Mouse (Mus musculus): Measurements from ENCODE around the gene Cfap97d2. TPM values are rescaled to one million over a fixed set of nuclear protein-coding genes. Genes with fewer than 3 reads are reported as not detected.

The Cfap97d2 gene
- polyA plus RNA-seq, 1 experiment from 2014 or later = 0.90 TPM

- WGBS = 59% methylated on average over 8 of the region's 8 CpGs
- H3K4me2 ChIP-seq = peak overlapping the region; percentile 92
- H3K27ac ChIP-seq (ENCODE audit: low read depth, low read length) = no peak overlapping the region
- peak overlapping the region; percentile 43; the same call in 1 of the 2 replicates for H3K9ac ChIP-seq (ENCODE audit: low read length)
- no peak for DNase-seq (ENCODE audit: low spot score, missing footprints)
- peak overlapping the region; percentile 72 for H3K4me3 ChIP-seq (ENCODE audit: low read depth, low read length)
- H3K4me1 ChIP-seq (ENCODE audit: control insufficient read depth, insufficient read depth, low read length) = peaks cover 11% of the 10 kb centered on the region
- no peak for ATAC-seq (ENCODE audit: low FRiP score)
- H3K27me3 ChIP-seq (ENCODE audit: control insufficient read depth, insufficient read depth, low read length) = 0 out of 2 replicates have a peak, but pooled peaks cover 2% of the 10 kb centered on the region
- H3K36me3 ChIP-seq (ENCODE audit: control insufficient read depth, insufficient read depth, low read length) = no peaks in the 10 kb centered on the region
- no peaks in the 10 kb centered on the region for H3K9me3 ChIP-seq (ENCODE audit: control insufficient read depth, low read length)
These were observed 27.5 kb upstream of the Cfap97d2 start for GRCm38 (mm10) chr8:13678182-13678581.

GRCm38 (mm10) chr8:13684131-13684530 lies 21.6 kb upstream of the Cfap97d2 start:
- peaks cover 3% of the 10 kb centered on the region; the same call in 1 of the 2 replicates for H3K9me3 ChIP-seq (ENCODE audit: control insufficient read depth, low read length)
- DNase-seq (ENCODE audit: low spot score, missing footprints) (no peak), ATAC-seq (ENCODE audit: low FRiP score) (no peak)
- no peak overlapping the region for H3K9ac ChIP-seq (ENCODE audit: low read length)
- no peak overlapping the region for H3K4me3 ChIP-seq (ENCODE audit: low read depth, low read length)
- no peak overlapping the region for H3K4me2 ChIP-seq
- H3K36me3 ChIP-seq (ENCODE audit: control insufficient read depth, insufficient read depth, low read length) = no peaks in the 10 kb centered on the region
- H3K27ac ChIP-seq (ENCODE audit: low read depth, low read length) = no peak overlapping the region
- 85% methylated on average over 7 of the region's 7 CpGs for WGBS
- H3K27me3 ChIP-seq (ENCODE audit: control insufficient read depth, insufficient read depth, low read length) = 0 out of 2 replicates have a peak, but pooled peaks cover under 1% of the 10 kb centered on the region
- peaks cover 3% of the 10 kb centered on the region; the same call in 1 of the 2 replicates for H3K4me1 ChIP-seq (ENCODE audit: control insufficient read depth, insufficient read depth, low read length)

GRCm38 (mm10) chr8:13685674-13686314 lies 19.9 kb upstream of the Cfap97d2 start:
- Histone ChIP-seq H3K27me3 (ENCODE audit: control insufficient read depth, insufficient read depth, low read length) (no peaks in the 10 kb centered on the region), H3K9me3 (ENCODE audit: control insufficient read depth, low read length) (peaks cover 3% of the 10 kb centered on the region; the same call in 1 of the 2 replicates), H3K36me3 (ENCODE audit: control insufficient read depth, insufficient read depth, low read length) (no peaks in the 10 kb centered on the region), H3K27ac (ENCODE audit: low read depth, low read length) (no peak overlapping the region), H3K4me1 (ENCODE audit: control insufficient read depth, insufficient read depth, low read length) (peaks cover 3% of the 10 kb centered on the region; the same call in 1 of the 2 replicates), H3K4me2 (no peak overlapping the region), H3K9ac (ENCODE audit: low read length) (no peak overlapping the region), H3K4me3 (ENCODE audit: low read depth, low read length) (no peak overlapping the region)
- DNase-seq (ENCODE audit: low spot score, missing footprints) = no peak
- ATAC-seq (ENCODE audit: low FRiP score) = no peak
- WGBS = 90% methylated on average over 16 of the region's 16 CpGs

- Histone ChIP-seq H3K9ac (ENCODE audit: low read length) (no peak overlapping the region), H3K9me3 (ENCODE audit: control insufficient read depth, low read length) (peaks cover 3% of the 10 kb centered on the region; the same call in 1 of the 2 replicates), H3K27me3 (ENCODE audit: control insufficient read depth, insufficient read depth, low read length) (no peaks in the 10 kb centered on the region), H3K36me3 (ENCODE audit: control insufficient read depth, insufficient read depth, low read length) (no peaks in the 10 kb centered on the region), H3K4me3 (ENCODE audit: low read depth, low read length) (no peak overlapping the region), H3K4me2 (no peak overlapping the region), H3K27ac (ENCODE audit: low read depth, low read length) (no peak overlapping the region), H3K4me1 (ENCODE audit: control insufficient read depth, insufficient read depth, low read length) (peaks cover 3% of the 10 kb centered on the region; the same call in 1 of the 2 replicates)
- WGBS = 78% methylated on average over 7 of the region's 7 CpGs
- DNase-seq (ENCODE audit: low spot score, missing footprints) (no peak), ATAC-seq (ENCODE audit: low FRiP score) (no peak)
These were observed 19.3 kb upstream of the Cfap97d2 start for GRCm38 (mm10) chr8:13686426-13686825.

- H3K27me3 ChIP-seq (ENCODE audit: control insufficient read depth, insufficient read depth, low read length) = no peaks in the 10 kb centered on the region
- DNase-seq (ENCODE audit: low spot score, missing footprints) (no peak), ATAC-seq (ENCODE audit: low FRiP score) (no peak)
- WGBS = 96% methylated on average over 8 of the region's 8 CpGs
- H3K9ac ChIP-seq (ENCODE audit: low read length) = no peak overlapping the region
- peaks cover 3% of the 10 kb centered on the region; the same call in 1 of the 2 replicates for H3K9me3 ChIP-seq (ENCODE audit: control insufficient read depth, low read length)
- H3K27ac ChIP-seq (ENCODE audit: low read depth, low read length) = no peak overlapping the region
- no peak overlapping the region for H3K4me2 ChIP-seq
- H3K4me1 ChIP-seq (ENCODE audit: control insufficient read depth, insufficient read depth, low read length) = peaks cover 3% of the 10 kb centered on the region; the same call in 1 of the 2 replicates
- H3K36me3 ChIP-seq (ENCODE audit: control insufficient read depth, insufficient read depth, low read length) = no peaks in the 10 kb centered on the region
- no peak overlapping the region for H3K4me3 ChIP-seq (ENCODE audit: low read depth, low read length)
These were observed 18.5 kb upstream of the Cfap97d2 start for GRCm38 (mm10) chr8:13687101-13687717.

DNA sequence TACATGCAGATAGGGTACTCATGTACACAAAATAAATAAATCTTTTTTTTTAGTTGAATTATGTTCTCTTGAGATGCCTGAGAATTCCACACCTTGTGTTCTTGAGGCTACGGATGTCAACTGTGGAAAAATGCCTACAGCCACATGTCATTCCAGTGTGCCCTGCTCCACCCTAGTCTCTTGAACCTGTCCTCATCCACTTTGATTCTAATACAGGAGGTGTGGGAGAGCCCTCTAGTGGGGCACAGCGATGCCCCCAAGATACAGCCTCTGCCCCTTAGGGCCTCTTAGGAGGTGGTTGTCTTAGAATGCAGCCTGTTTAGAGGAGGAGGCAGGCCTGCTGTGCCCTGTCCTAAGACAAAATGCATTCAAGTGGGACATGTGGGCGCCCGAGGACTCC lies 17.7 kb upstream of the Cfap97d2 start:
- Histone ChIP-seq H3K27me3 (ENCODE audit: control insufficient read depth, insufficient read depth, low read length) (no peaks in the 10 kb centered on the region), H3K9ac (ENCODE audit: low read length) (no peak overlapping the region), H3K27ac (ENCODE audit: low read depth, low read length) (no peak overlapping the region), H3K4me1 (ENCODE audit: control insufficient read depth, insufficient read depth, low read length) (peaks cover 6% of the 10 kb centered on the region; the same call in 1 of the 2 replicates), H3K9me3 (ENCODE audit: control insufficient read depth, low read length) (peaks cover 3% of the 10 kb centered on the region; the same call in 1 of the 2 replicates), H3K4me3 (ENCODE audit: low read depth, low read length) (no peak overlapping the region), H3K4me2 (no peak overlapping the region), H3K36me3 (ENCODE audit: control insufficient read depth, insufficient read depth, low read length) (no peaks in the 10 kb centered on the region)
- ATAC-seq (ENCODE audit: low FRiP score) (no peak), DNase-seq (ENCODE audit: low spot score, missing footprints) (no peak)
- 77% methylated on average over 4 of the region's 4 CpGs for WGBS

GRCm38 (mm10) chr8:13688461-13688860 lies 17.2 kb upstream of the Cfap97d2 start:
- Histone ChIP-seq H3K4me2 (no peak overlapping the region), H3K27ac (ENCODE audit: low read depth, low read length) (no peak overlapping the region), H3K4me3 (ENCODE audit: low read depth, low read length) (no peak overlapping the region), H3K9ac (ENCODE audit: low read length) (no peak overlapping the region), H3K9me3 (ENCODE audit: control insufficient read depth, low read length) (peaks cover 3% of the 10 kb centered on the region; the same call in 1 of the 2 replicates), H3K4me1 (ENCODE audit: control insufficient read depth, insufficient read depth, low read length) (peaks cover 6% of the 10 kb centered on the region; the same call in 1 of the 2 replicates), H3K36me3 (ENCODE audit: control insufficient read depth, insufficient read depth, low read length) (no peaks in the 10 kb centered on the region), H3K27me3 (ENCODE audit: control insufficient read depth, insufficient read depth, low read length) (no peaks in the 10 kb centered on the region)
- no peak for DNase-seq (ENCODE audit: low spot score, missing footprints)
- 62% methylated on average over 6 of the region's 6 CpGs for WGBS
- no peak for ATAC-seq (ENCODE audit: low FRiP score)

DNA sequence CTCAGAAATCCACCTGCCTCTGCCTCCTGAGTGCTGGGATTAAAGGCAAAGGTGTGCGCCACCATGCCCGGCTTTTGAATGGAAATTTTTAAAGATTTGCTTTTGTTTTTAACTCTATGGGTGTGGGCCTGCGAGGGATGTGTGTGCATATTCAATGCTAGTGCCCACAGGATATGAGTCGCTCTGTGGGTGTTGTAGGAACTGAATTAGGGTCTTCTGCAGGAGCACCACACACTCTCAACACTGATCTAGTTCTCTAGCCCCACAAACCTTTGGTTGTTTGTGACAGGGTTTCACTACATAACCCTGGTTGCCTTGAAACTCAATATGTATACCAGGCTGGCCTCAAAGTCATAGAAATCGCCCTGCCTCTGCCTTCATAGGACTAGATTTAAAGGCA lies 16.4 kb upstream of the Cfap97d2 start:
- ATAC-seq (ENCODE audit: low FRiP score) = no peak
- Histone ChIP-seq H3K4me3 (ENCODE audit: low read depth, low read length) (no peak overlapping the region), H3K27ac (ENCODE audit: low read depth, low read length) (no peak overlapping the region), H3K9me3 (ENCODE audit: control insufficient read depth, low read length) (peaks cover 3% of the 10 kb centered on the region; the same call in 1 of the 2 replicates), H3K9ac (ENCODE audit: low read length) (no peak overlapping the region), H3K4me2 (no peak overlapping the region), H3K27me3 (ENCODE audit: control insufficient read depth, insufficient read depth, low read length) (no peaks in the 10 kb centered on the region), H3K4me1 (ENCODE audit: control insufficient read depth, insufficient read depth, low read length) (peaks cover 6% of the 10 kb centered on the region; the same call in 1 of the 2 replicates), H3K36me3 (ENCODE audit: control insufficient read depth, insufficient read depth, low read length) (no peaks in the 10 kb centered on the region)
- no peak for DNase-seq (ENCODE audit: low spot score, missing footprints)
- WGBS = 85% methylated on average over 5 of the region's 5 CpGs
